Mouse (Mus musculus) spleen, postnatal 10 days (tissue): ENCODE data around the gene Sccpdh.

Source experiments
- DNase-seq, 2 experiments: peaks; one replicate each; pipeline ENCODE4 v3.0.0; 2021 to 2022; ENCODE audit warnings: low spot score in 2 of 2

Sccpdh gene

GRCm38 (mm10) chr1:179734500-179735474 is 66.8 kb downstream of the Sccpdh start:
- DNase-seq, result peak; percentile 77 to 81

GRCm38 (mm10) chr1:179736483-179736882 is 68.5 kb downstream of the Sccpdh start:
- no peak for DNase-seq
